Mouse (Mus musculus): ENCODE data around the gene Drd3. TPM values are rescaled to one million over a fixed set of nuclear protein-coding genes. Genes with fewer than 3 reads are reported as not detected.

Drd3 gene
- under 1 TPM; 0.32 to 0.35 TPM for total RNA-seq (2021)

DNA sequence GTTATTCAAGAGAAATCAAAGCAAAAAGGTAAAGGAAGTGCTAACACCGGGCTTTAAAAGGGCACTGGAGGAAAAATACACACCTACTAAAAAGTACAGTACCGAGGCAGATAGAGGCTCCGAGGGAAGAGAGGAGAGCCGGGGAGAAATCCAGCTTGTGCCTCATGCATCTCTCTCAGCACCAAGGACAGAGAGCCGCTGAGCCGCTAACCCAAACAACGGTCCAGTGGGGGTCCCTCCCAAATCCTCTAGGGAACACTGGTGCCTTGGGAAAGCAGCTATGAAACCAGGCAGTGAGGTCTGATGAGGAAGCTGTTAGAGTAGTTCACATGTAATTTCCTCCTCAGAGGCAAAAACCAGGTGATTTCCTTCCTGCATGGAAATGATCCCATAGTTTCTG lies at the start of gene Drd3:
TSS of gene Drd3 (plus strand) at position 276 of the 400 bp plus-strand sequence.
- DNase-seq = no peak

DNA sequence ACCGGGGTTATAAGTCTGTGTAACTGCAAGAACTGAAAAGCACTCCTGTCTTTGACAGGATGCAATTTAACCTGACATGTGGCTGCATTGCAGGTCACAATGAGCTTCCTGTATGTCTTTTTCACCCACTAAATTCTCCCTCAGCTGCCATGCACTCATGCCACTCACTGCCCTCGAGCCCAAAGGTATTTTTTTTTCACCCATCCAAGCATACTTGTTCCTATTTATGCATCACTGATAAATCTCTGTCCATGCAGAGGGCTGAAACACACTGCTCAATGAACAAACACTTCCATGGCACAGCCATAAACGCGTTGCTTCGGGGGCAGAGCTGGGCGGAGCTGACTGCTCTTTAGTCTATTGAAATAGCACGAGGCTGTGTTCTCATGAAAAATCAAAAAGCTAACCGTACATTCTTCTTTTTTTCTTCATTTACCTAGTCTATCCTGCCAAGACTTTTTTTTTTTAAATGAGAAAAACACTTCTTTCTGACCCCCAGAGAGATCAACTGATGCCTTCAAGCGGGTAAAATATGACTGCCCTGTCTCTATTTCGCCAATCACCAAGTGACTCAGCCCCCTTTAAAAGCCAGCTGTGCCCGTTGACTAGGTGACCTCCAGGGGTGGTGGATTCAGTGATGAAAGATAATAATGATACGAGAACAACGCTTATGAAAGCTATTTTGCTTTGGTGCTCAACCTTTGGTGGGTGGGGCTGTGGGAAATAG lies 45.3 kb upstream of the Drd3 start:
- no peak for DNase-seq

DNA sequence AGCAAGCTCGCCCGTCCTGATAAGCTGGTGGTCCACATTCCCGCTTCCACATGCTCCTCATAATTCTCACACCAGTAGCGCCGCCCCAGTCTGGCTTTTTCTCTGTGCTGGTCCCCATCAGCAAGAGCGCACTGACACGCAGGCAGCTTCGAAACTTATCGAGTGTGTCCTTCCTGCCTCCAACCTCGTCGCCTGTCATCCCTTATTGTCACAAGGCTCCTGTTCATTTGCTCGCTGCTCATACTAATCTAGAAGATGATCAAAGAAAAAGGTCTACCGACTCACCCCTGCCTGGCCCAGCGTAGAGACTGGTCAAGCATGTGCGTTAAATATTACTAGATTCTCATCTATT lies 44.8 kb upstream of the Drd3 start:
- no peak for DNase-seq

DNA sequence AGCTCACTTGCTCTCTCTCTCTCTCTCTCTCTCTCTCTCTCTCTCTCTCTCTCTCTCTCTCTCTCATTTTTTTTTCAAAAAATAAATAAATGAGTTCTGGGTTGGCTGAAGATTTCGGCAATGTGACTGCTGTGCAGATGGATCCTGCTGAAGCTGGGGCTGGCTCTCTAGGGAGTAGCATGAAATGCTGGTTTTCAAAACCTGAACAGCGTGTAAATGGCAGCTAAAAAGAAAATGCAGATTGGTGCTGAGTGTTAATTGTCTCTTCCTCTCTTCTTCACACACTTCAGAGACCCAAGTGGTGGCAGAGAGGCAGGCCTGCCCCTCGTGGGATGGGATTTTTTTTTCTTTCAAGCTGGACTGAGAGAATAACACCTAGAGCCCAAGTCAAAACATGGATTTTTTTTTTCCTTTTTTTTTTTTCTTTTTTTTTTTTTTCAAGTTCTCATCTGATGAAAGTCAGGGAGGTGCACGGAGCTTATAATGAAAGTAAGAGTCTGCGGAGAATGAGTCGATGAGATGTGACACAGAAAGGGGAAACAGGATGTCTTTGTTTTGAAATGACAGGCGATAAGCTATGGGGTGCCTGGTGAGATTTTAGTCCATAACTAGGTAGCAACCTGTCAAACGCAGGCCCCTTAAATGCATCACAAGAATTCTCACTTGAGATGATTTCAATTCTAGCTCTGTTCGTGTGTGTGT lies 44.2 kb upstream of the Drd3 start:
- no peak for DNase-seq

DNA sequence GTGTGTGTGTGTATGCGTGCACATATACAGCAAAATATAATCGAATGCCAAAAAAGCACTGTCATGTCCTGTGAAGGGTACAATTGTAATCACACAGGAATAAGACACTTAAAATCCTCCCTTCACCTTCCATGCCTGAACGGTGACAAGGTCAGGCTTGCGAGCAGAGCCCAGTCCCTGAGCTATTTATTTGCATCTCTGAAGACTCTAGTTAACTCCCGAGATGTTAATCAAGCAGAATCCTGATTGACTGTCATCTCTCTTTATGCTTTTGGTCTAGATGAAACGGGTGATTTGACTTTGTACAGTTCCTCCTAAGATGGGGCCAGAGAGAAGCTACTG lies 43.7 kb upstream of the Drd3 start:
- DNase-seq = no peak

DNA sequence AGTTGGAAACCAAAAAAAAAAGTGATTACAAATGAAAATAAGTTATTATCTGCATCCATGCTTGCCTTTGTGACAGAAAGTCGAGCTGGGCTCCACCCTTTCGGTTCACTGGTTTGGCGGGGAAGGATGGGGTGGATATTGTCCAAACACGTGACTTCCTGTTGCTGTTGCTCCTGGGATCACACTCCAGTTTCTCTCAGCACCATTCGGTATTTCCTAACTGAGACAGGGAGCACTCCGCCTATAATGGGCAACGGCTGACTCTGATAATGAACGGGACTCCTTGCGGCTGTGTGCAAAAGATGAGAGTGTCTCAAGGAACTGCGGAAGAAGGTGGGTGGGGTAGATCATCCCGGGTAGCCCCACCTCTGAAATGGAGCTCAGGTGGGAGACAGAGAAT lies 43.2 kb upstream of the Drd3 start:
- DNase-seq = no peak

DNA sequence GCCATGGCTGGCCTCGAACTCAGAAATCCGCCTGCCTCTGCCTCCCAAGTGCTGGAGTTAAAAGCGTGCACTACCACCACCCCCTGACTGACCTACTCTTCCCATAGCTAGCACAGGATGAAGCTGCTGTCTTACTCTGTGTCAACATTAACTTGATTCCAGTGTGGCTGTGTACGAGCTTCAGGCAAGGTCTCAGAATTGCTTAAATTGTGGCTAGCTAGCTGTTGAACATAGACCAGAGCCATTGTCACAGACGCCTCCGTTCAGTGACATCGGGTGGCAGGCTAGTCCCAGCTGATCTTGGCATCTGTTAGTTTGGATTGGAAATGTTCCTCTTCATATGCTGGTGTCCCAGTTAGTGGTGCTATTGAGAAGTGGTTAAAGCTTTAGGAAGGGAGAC lies 42.5 kb upstream of the Drd3 start:
- no peak for DNase-seq

DNA sequence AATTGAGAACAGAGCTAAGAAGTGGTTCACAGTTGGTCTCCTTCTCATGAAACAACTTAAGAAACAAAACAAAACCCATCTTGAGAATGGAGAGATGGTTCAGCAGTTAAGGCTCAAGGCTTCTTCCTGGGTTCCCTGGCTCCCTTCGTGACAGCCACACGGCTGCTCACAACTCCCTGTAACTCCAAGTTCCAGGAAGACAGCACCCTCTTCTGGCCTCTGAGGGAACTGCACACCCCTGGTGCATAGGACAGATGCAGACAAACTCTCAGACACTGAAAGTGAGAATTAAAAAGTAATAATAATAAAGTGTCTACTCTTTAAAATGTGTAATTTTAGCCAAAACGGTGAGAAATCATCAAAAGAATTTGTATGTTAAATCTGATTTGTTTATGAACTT lies 29.4 kb upstream of the Drd3 start:
- DNase-seq = no peak

DNA sequence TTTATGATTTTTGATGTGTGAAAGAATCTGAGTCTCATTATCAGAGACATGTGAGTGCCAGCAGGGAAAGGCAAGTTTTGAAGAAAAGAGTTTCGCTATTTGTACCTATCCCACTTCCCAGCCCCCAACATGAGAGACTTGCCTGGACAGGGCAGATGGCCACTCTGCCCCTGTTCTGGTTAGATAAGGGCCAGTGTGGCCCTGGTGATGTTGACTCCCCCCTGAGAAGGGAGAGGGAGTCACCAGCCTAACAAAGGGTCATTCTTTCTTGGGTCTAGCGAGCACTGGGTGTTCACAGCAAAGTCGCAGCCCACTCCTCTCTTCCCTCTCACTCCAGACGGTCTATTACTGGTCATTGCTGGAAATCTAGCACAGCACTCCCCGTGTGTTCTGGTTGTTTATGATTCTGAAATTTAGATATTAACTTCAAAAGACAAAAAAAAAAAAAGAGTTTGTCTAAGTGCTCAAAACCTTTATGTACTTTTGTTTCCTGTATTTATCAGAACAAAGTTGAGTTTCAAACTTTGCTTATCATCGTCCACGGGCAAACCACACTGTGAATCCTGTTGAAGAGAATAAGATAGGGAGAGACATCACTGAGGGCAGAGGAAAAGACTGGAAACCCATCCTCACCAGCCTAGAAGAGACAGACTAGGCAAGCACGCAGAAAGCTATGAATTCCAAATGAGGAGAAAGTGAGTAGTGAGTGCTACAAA lies 24.2 kb upstream of the Drd3 start:
- DNase-seq = no peak

DNA sequence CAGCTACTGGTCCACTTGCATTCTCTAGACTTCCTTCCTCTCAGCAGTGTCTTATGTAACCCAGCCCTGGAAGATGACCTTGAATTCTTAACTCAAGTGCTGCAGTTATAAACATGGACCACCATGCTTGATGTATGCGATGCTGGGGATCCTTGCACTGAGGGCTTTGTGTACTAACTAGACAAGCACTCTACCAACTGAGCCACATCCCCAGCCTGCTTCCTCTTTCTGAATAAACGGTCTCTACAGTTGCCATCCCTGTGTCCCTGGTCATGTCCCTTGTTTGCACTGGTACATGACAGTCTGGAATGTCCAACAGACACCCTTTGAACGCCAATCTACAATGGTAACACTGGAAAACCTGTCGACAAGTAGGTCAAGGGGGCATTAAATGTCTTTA lies 23.5 kb upstream of the Drd3 start:
- no peak for DNase-seq

DNA sequence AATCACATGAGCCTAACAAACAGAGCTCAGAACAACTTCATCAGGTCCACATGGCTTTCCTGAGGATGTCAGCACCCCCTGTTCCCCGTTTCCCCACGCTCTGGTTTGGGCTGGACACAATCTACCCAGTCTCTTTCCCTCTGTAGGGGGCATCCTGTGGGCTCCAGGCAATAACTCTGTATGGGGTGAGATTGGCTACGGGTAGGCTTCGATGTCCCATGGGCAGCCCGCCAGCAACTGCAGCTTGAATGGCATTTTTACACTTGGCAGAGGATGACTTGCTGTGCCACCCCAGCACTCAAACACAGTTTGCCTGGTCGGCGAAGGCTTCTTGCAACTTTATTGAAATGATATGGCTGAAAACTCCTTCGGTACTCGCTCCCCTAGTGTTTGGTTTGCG lies 21.3 kb upstream of the Drd3 start:
- no peak for DNase-seq

DNA sequence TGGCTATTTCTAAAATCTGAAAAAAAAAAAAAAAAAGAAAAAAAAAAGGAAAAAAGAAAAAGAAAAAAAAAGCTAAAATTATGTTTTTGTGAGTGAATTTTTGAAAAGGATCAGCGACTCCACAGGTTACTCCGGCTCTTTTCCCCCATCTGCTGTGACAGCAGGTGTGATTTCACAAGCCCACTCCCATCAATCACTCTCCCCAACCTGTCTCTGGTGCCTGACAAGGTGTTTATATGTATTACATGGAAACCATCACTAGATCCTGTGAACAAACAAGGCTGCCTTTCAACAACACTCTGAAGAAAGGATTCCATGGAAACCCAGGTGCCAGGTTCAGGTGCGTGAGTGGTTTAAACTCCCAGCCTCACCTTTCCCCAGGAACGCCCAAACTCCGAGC lies 20.9 kb upstream of the Drd3 start:
- no peak for DNase-seq

DNA sequence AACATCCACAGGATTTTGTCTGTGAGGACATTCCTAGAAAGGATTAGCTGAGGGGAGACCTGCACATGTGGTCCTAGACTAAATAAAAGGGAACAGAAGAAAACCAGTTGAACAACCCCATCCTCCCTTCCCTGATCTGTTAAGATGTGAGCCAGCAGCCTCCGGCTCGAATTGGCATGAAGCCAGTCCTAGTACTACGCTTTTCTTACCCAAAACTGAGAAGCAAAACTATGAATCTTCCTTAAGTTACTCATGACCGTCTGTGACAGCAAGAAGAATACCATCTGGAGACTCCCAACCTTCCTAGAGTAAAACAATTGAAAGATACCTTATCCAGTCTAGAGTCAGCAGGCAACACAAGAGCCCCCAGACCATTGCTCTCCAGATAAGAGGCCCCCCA lies 15.9 kb upstream of the Drd3 start:
- no peak for DNase-seq

DNA sequence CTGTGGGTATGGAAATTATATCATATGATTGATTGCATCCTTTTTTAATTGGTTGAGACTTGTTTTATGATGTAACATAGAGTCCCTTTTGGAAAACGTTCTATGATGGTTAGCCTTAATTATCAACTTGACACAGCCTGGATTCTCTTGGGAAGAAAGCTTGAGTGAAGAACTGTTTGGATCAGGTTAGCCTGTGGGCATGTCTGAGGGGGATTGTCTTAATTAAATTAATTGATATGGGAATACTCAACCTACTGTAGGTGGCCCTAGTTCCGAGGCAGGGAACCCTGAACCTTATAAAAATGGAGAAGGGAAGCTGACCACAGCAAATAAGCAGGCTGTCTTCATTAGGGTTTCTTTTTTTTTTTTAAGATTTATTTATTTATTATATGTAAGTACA lies 12.9 kb upstream of the Drd3 start:
- no peak for DNase-seq

DNA sequence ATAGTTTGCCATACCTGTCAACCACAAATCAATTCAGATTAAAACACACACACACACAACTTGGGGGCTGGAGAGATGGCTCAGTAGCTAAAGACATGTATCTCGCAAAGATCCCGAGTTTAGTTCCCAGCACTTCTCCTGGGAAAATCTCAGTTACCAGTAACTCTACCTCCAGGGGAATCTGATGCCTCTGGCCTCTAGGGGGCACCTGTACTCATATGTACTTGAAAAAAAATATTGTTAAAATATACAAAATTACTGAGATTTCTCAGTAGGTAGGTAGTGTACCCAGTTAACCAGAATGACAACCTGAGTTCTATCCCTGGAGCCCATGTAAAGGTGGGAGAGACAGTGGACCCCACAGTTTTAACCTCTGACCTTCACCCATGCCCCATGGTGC lies 5.4 kb upstream of the Drd3 start:
- DNase-seq = no peak

DNA sequence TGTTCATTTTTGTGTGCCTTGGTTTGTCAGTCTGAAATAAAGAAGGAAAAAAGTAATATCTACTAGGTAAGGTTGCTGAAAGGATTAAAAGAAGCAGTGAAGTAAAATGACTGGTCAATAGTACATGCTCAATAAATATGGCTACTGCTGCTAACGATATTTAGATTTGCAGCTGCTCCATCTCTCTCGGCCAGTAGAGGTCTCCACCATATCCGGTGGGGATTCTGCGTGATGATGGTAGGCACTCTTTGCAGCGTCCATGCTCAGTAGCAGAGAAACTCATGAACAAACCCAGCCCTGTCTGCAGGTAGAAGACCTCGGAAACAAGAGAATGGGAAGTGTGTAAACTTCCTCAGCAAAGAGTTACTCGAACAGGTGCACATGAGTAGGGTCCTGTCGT lies 926 bp upstream of the Drd3 start:
- no peak for DNase-seq

DNA sequence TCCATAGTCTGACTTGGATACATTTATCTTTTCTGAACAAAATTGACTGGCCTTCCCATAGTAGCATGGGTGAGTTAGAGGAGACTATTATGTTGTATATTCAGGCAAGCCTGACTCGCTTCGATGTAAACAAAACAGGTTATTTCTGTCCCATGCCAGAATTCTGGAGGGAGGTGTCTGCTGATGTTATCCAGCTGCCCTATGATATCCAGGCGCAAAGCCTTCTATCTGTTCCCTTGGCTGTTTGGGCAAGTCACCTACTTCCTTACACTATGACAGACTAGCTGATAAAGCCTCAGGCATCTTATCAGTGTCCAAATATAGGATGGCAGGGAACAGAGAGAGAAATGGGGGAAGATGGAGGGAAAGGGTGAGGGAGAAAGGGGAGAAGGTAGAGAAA lies 18.5 kb downstream of the Drd3 start:
- no peak for DNase-seq

DNA sequence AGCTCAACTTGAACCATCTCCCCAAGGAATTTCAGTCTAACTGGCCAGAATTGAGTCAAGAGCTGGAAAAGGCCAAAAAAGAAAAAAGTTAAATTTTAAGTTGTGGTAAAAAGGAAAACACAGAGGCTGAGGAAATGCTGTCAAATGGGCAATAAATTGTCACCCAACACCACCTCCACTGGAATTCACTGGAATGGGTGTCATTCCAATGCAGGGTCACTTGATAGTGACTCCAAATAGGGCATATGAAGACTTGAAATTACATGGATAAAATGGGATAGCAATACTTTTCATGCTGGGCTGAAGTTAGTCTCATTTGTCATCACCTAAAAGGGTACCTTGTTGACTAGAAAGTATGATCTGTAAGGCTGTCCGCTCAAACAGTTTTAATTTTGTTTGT lies 18.9 kb downstream of the Drd3 start:
- no peak for DNase-seq

DNA sequence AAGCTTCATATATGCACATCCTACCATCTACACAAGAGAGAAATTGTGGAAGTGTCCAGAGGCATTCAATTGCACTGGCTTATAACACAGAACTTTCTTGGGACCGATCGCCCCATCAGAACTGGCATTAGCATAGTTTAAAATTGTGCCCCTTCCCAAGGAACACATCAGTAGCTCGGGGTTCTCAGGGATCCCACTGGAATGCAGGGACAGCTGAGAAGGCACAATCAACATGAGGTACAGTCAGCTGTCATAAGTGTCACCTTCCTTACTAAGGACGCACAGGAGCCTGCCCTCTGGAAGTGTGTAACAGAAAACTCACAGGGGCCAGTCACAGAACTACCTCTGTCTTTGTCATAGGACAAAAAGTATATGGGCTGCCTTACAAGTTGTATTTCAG lies 19.7 kb downstream of the Drd3 start:
- no peak for DNase-seq

DNA sequence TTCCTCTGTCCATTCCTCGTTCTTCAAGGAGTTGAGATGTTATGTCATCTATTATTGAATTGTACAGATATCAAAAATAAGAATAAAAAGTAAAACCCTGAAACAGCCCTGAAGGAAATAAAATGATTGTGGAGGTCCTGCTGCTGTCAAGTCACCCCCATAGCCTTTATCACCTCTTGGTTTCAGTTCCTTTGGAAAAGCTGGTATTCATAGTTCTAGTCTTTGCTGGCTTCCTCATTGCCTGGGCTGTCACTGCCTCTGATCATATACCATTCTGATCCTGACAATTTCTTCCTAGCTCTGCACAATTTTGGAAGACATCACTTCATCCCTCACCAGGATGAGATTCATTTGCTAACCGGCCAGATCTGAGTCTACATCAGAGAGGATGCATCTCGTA lies 23.1 kb downstream of the Drd3 start:
- no peak for DNase-seq

DNA sequence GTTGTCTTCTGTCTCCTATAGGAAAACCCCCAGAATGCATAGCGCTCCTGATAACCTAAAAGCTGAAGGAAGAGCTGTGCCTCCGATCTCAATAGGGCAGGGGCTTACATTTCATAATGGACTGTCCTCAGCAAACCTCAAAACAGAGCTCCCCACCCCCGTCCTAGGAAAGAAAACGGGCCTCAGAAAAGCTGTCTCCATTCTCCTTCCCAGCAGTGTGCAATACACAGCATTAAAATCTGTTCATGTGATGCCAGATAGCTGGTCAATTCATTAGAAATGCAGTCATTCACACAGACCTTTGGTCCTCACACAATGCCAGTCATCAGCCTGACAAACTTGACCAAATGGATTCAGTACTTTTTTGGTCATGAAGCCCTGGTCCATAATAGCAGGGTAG lies 45.7 kb downstream of the Drd3 start:
- DNase-seq = no peak

DNA sequence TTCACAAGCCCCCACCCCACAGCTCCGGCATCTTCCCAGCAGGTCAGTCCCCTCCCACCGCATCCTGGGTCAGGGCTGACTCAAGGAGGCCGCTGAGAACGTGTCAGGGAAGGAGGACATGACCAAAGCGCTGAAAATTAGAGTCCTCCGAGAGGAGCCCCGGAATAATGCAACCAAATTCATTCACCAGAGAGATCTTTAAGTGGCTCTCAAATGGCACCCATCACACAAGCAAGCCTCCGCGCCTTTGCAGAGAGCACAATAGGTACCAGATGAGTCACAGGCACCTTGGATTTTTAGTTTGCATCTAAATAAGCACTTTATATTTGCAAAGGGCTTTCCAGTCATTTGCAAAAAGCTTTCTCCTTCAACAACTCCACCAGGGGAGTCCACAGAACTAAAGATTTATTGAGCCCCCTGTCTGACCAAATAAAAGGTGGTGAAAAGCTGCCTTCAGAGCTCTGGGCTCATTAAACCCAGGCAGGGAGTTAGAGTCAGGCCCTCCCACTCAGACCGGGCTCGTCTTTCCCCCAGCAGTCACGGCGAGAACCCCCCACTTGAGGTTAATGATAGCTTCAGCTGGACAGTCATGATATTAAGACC lies 46.4 kb downstream of the Drd3 start:
- DNase-seq = no peak

DNA sequence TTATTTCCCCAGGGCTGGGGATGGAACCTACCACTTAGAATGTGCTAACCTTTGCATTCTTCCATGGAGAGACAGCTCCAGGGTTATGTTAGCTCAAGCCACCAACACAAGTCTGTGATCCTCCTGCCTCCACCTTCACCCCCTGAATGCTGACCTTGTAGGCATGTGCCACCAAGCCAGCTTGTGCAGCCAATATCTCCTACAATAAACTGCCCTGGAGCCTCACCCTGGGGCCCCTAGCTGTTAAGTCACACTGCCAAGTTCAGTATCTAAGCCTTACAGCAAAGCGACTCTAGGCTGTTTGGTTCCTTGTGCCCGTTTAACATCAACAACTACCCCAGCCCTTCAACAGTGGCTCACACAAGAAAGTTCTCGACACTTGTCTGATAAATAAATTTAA lies 47.3 kb downstream of the Drd3 start:
- DNase-seq = no peak

Data from layer of hippocampus, postnatal 36 days (tissue).